Mouse (Mus musculus) MEL (cell line): ENCODE measurements around the gene Gkn1.

ENCODE experiments used
- CTCF ChIP-seq, 3 experiments: IDR thresholded peaks in 2 of 3; conservative IDR thresholded peaks in 1 of 3; 2 replicates each; pipeline ENCODE4 v1.5.1; 2011 to 2012; ENCODE audit warnings: low read length in 3 of 3, low read depth in 2 of 3, mild to moderate bottlenecking in 2 of 3, improper control_type of control experiment in 1 of 3, inconsistent platforms in 1 of 3, mixed read lengths in 1 of 3, moderate library complexity in 1 of 3; ENCODE audit not compliant: control insufficient read depth in 1 of 3, insufficient read depth in 1 of 3, poor library complexity in 1 of 3, severe bottlenecking in 1 of 3
- EP300 ChIP-seq, 2 experiments: IDR thresholded peaks; 2 replicates each; pipeline ENCODE4 v1.6.1; 2011; ENCODE audit warnings: improper control_type of control experiment in 2 of 2, low read length in 2 of 2, low read depth in 1 of 2, mild to moderate bottlenecking in 1 of 2
- GATA1 ChIP-seq: IDR thresholded peaks from 2 replicates; pipeline ENCODE4 v1.6.1; 2011; ENCODE audit warnings: low read depth, low read length, improper control_type of control experiment
- HCFC1 ChIP-seq: IDR thresholded peaks from 2 replicates; pipeline ENCODE4 v1.6.1; 2012; ENCODE audit warnings: low read depth, mild to moderate bottlenecking, inconsistent platforms, low read length, improper control_type of control experiment, moderate library complexity
- KAT2A ChIP-seq: conservative IDR thresholded peaks from 2 replicates; pipeline ENCODE4 v1.6.1; 2012; ENCODE audit warnings: low read depth, low read length, improper control_type of control experiment, inconsistent platforms
- MAFK ChIP-seq: IDR thresholded peaks from 2 replicates; pipeline ENCODE4 v1.6.1; 2011; ENCODE audit warnings: low read depth, mild to moderate bottlenecking, low read length, improper control_type of control experiment, borderline replicate concordance
- MEF2A ChIP-seq: IDR thresholded peaks from 2 replicates; pipeline ENCODE4 v1.6.1; 2014; ENCODE audit warnings: low read depth, mild to moderate bottlenecking, inconsistent platforms, low read length, improper control_type of control experiment; ENCODE audit not compliant: poor library complexity, insufficient replicate concordance, severe bottlenecking; ENCODE audit errors: extremely low read depth
- NRF1 ChIP-seq: IDR thresholded peaks from 2 replicates; pipeline ENCODE4 v1.6.1; 2014; ENCODE audit warnings: low read depth, mild to moderate bottlenecking, inconsistent platforms, low read length, improper control_type of control experiment, moderate library complexity; ENCODE audit not compliant: poor library complexity, insufficient read depth, severe bottlenecking
- POLR2A ChIP-seq, 2 experiments: IDR thresholded peaks; 2 replicates each; pipeline ENCODE4 v1.6.1; 2011 to 2012; ENCODE audit warnings: low read length in 2 of 2, mild to moderate bottlenecking in 2 of 2, control low read depth in 1 of 2, improper control_type of control experiment in 1 of 2, low read depth in 1 of 2, moderate library complexity in 1 of 2; ENCODE audit not compliant: control insufficient read depth in 1 of 2, insufficient read depth in 1 of 2, poor library complexity in 1 of 2
- POLR2AphosphoS2 ChIP-seq: IDR thresholded peaks from 2 replicates; pipeline ENCODE4 v1.6.1; 2011; ENCODE audit warnings: low read length, improper control_type of control experiment
- RAD21 ChIP-seq: IDR thresholded peaks from 2 replicates; pipeline ENCODE4 v1.6.1; 2011; ENCODE audit warnings: mild to moderate bottlenecking, low read depth, low read length, improper control_type of control experiment
- USF2 ChIP-seq, 2 experiments: IDR thresholded peaks; 2 replicates each; pipeline ENCODE4 v1.6.1; 2011 to 2012; ENCODE audit warnings: improper control_type of control experiment in 2 of 2, low read length in 2 of 2, borderline replicate concordance in 1 of 2, inconsistent platforms in 1 of 2, low read depth in 1 of 2, mild to moderate bottlenecking in 1 of 2; ENCODE audit not compliant: insufficient read depth in 1 of 2
- ZMIZ1 ChIP-seq: IDR thresholded peaks from 2 replicates; pipeline ENCODE4 v1.6.1; 2012; ENCODE audit warnings: low read depth, mild to moderate bottlenecking, inconsistent platforms, low read length, improper control_type of control experiment, moderate library complexity

GRCm38 (mm10) chr6:87389455-87389989 is 38.8 kb upstream of the Gkn1 start:
- TF ChIP-seq GATA1 (no peak), ZMIZ1 (no peak), RAD21 (no peak), MAFK (no peak), POLR2A (IDR thresholded peaks at IDR 0.05; ENCODE audit: control insufficient read depth in 1 of 2, insufficient read depth in 1 of 2, low read depth in 1 of 2, low read length in 2 of 2, poor library complexity in 1 of 2) (no peak), NRF1 (no peak), CTCF (IDR thresholded peaks at IDR 0.05 in 2 of 3, conservative IDR thresholded peaks at IDR 0.05 in 1 of 3; ENCODE audit: control insufficient read depth in 1 of 3, insufficient read depth in 1 of 3, low read depth in 2 of 3, low read length in 3 of 3, poor library complexity in 1 of 3, severe bottlenecking in 1 of 3) (no peak), USF2 (IDR thresholded peaks at IDR 0.05; ENCODE audit: borderline replicate concordance in 1 of 2, insufficient read depth in 1 of 2, low read depth in 1 of 2, low read length in 2 of 2) (no peak), MEF2A (no peak), POLR2AphosphoS2 (no peak), EP300 (IDR thresholded peaks at IDR 0.05; ENCODE audit: low read depth in 1 of 2, low read length in 2 of 2) (peak in 1 of 2 experiments; percentile 40; a peak in 1 of 4 replicates), KAT2A (no peak), HCFC1 (no peak)
